Mouse (Mus musculus): ENCODE data around the gene Fancd2. TPM values are rescaled to one million over a fixed set of nuclear protein-coding genes. Genes with fewer than 3 reads are reported as not detected.

The Fancd2 gene
- total and polyA plus RNA-seq, 2 experiments from 2014 or later: 2.1 to 4.5 TPM

- H3K4me3 ChIP-seq (ENCODE audit: low read length): no peak overlapping the region
- DNase-seq (ENCODE audit: low spot score) (no peak), ATAC-seq (no peak)
- TF ChIP-seq CTCF (IDR thresholded peaks at IDR 0.05; ENCODE audit: low read depth): no peak
- H3K27ac ChIP-seq: no peak overlapping the region
- H3K36me3 ChIP-seq (ENCODE audit: insufficient read depth, low read length): no peaks in the 10 kb centered on the region
- H3K4me2 ChIP-seq (ENCODE audit: low read depth, low read length): no peak overlapping the region
- no peak overlapping the region for H3K9ac ChIP-seq (replicated peaks; ENCODE audit: low read length)
- H3K4me1 ChIP-seq (ENCODE audit: insufficient read depth, low read length): no peaks in the 10 kb centered on the region
- WGBS: 88% methylated on average over 4 of the region's 4 CpGs
- no peaks in the 10 kb centered on the region for H3K27me3 ChIP-seq (ENCODE audit: insufficient read depth, low read length)
- no peaks in the 10 kb centered on the region for H3K9me3 ChIP-seq (ENCODE audit: low read length)
Measured at GRCm38 (mm10) chr6:113597945-113598344, 66.5 kb downstream of the Fancd2 start.

DNA sequence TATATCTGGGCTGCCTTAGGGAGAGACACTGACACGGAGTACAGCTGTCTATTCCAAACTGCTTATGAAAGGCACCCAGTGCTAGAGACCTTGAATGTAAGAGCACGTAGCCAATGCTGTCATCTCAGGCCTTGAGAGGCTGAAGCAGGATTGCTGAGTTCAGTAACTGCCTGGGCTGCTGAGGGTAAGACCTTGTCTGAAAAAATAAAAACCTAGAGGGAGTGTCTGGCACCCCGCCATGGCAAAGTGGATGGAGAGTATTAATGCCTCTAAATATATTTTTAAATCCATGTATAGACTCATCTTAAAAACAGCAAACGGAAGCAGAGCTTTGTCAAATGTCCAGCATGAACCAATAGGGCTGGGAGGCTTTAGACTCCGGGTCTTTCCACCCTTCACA is 68.4 kb downstream of the Fancd2 start:
- Histone ChIP-seq H3K27me3 (ENCODE audit: insufficient read depth, low read length) (no peaks in the 10 kb centered on the region), H3K9ac (replicated peaks; ENCODE audit: low read length) (no peak overlapping the region), H3K4me3 (ENCODE audit: low read length) (no peak overlapping the region), H3K4me1 (ENCODE audit: insufficient read depth, low read length) (no peaks in the 10 kb centered on the region), H3K9me3 (ENCODE audit: low read length) (no peaks in the 10 kb centered on the region), H3K27ac (no peak overlapping the region), H3K4me2 (ENCODE audit: low read depth, low read length) (no peak overlapping the region), H3K36me3 (ENCODE audit: insufficient read depth, low read length) (no peaks in the 10 kb centered on the region)
- DNase-seq (ENCODE audit: low spot score) (no peak), ATAC-seq (no peak)
- no peak for TF ChIP-seq CTCF (IDR thresholded peaks at IDR 0.05; ENCODE audit: low read depth)
- 73% methylated on average over 5 of the region's 5 CpGs for WGBS

DNA sequence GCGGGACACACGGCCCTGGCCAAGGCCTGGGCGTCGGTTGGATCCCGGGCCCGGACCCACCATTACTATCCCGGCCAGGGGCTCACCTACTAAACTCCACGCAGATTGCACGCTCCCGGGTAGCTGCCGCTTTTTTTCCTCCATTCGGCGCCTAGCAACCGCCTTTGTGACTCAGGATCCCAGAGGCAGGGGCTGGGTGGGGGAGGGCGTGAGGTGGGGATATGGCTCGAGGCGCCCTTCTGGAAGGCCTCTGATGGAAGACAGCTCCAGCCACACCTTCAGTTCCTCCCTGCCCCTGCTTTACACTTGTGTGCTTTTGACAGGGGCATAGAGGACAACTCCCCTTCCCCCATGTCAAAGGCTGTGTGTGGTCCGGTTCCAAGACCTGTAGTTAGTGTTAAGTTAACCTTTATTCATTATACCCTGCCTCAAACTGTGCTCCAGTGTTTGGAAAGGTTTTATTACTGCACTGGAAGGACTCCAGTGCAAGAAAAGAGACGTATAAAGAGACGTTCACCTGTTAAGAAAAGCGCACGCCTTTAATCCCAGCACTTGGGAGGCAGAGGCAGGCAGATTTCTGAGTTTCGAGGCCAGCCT is 69.2 kb downstream of the Fancd2 start, which contains the start of gene Fancd2os:
Gene Fancd2os, minus strand, starts transcription at position 173 of the 597 bp plus-strand sequence.
- H3K27me3 ChIP-seq (ENCODE audit: insufficient read depth, low read length): no peaks in the 10 kb centered on the region
- no peak for DNase-seq (ENCODE audit: low spot score)
- no peak for ATAC-seq
- no peak within 1 kb of the TSS for H3K4me2 ChIP-seq (ENCODE audit: low read depth, low read length)
- H3K27ac ChIP-seq: no peak within 1 kb of the TSS
- no peaks in the 10 kb centered on the region for H3K36me3 ChIP-seq (ENCODE audit: insufficient read depth, low read length)
- no peaks in the 10 kb centered on the region for H3K4me1 ChIP-seq (ENCODE audit: insufficient read depth, low read length)
- no peak for TF ChIP-seq CTCF (IDR thresholded peaks at IDR 0.05; ENCODE audit: low read depth)
- H3K9ac ChIP-seq (replicated peaks; ENCODE audit: low read length): no peak within 1 kb of the TSS
- 32% methylated on average over 23 of the region's 23 CpGs for WGBS
- H3K9me3 ChIP-seq (ENCODE audit: low read length): no peaks in the 10 kb centered on the region
- H3K4me3 ChIP-seq (ENCODE audit: low read length): no peak within 1 kb of the TSS

- Histone ChIP-seq H3K4me1 (ENCODE audit: insufficient read depth, low read length) (peaks cover 10% of the 10 kb centered on the region; the same call in 1 of the 2 replicates), H3K27me3 (ENCODE audit: insufficient read depth, low read length) (no peaks in the 10 kb centered on the region), H3K4me3 (ENCODE audit: low read length) (no peak overlapping the region), H3K27ac (no peak overlapping the region), H3K36me3 (ENCODE audit: insufficient read depth, low read length) (no peaks in the 10 kb centered on the region), H3K4me2 (ENCODE audit: low read depth, low read length) (no peak overlapping the region), H3K9me3 (ENCODE audit: low read length) (no peaks in the 10 kb centered on the region), H3K9ac (replicated peaks; ENCODE audit: low read length) (no peak overlapping the region)
- ATAC-seq (no peak), DNase-seq (ENCODE audit: low spot score) (no peak)
- TF ChIP-seq CTCF (IDR thresholded peaks at IDR 0.05; ENCODE audit: low read depth): no peak
- 93% methylated on average over 6 of the region's 6 CpGs for WGBS
Measured at GRCm38 (mm10) chr6:113602821-113603220, 71.3 kb downstream of the Fancd2 start.

- DNase-seq (ENCODE audit: low spot score): no peak
- Histone ChIP-seq H3K27me3 (ENCODE audit: insufficient read depth, low read length) (no peaks in the 10 kb centered on the region), H3K27ac (peak overlapping the region; percentile 93), H3K4me3 (ENCODE audit: low read length) (peak overlapping the region; percentile 90), H3K9ac (replicated peaks; ENCODE audit: low read length) (peak overlapping the region; percentile 92), H3K36me3 (ENCODE audit: insufficient read depth, low read length) (no peaks in the 10 kb centered on the region), H3K4me1 (ENCODE audit: insufficient read depth, low read length) (peaks cover 10% of the 10 kb centered on the region; the same call in 1 of the 2 replicates), H3K4me2 (ENCODE audit: low read depth, low read length) (peak overlapping the region; percentile 69), H3K9me3 (ENCODE audit: low read length) (no peaks in the 10 kb centered on the region)
- ATAC-seq: no peak
- WGBS: 52% methylated on average over 12 of the region's 12 CpGs
- TF ChIP-seq CTCF (IDR thresholded peaks at IDR 0.05; ENCODE audit: low read depth): no peak
Measured at GRCm38 (mm10) chr6:113603993-113604392, 72.5 kb downstream of the Fancd2 start.

GRCm38 (mm10) chr6:113604432-113605223 is 73.1 kb downstream of the Fancd2 start, which contains the start of gene Brk1:
Gene Brk1, plus strand, starts transcription at chr6:113604772.
- peak; percentile 68 for TF ChIP-seq CTCF (IDR thresholded peaks at IDR 0.05; ENCODE audit: low read depth)
- Histone ChIP-seq H3K4me1 (ENCODE audit: insufficient read depth, low read length) (peaks cover 10% of the 10 kb centered on the region; the same call in 1 of the 2 replicates), H3K36me3 (ENCODE audit: insufficient read depth, low read length) (no peaks in the 10 kb centered on the region), H3K4me2 (ENCODE audit: low read depth, low read length) (peak within 1 kb of the TSS; percentile 69), H3K27ac (peak within 1 kb of the TSS; percentile 93), H3K9me3 (ENCODE audit: low read length) (no peaks in the 10 kb centered on the region), H3K4me3 (ENCODE audit: low read length) (peak within 1 kb of the TSS; percentile 90), H3K27me3 (ENCODE audit: insufficient read depth, low read length) (no peaks in the 10 kb centered on the region), H3K9ac (replicated peaks; ENCODE audit: low read length) (peak within 1 kb of the TSS; percentile 92)
- DNase-seq (ENCODE audit: low spot score): peak; percentile 96
- under 1% methylated on average over 61 of the region's 65 CpGs for WGBS
- peak; percentile 95 for ATAC-seq

Data from hindbrain, postnatal 0 days (tissue).